Mouse (Mus musculus) stomach, postnatal 0 days (tissue): Measurements from ENCODE around the gene Timm13. TPM values are rescaled to one million over a fixed set of nuclear protein-coding genes. Genes with fewer than 3 reads are reported as not detected.
A peak's percentile ranks its signal among the peaks of the same experiment; 100 is the strongest.

ENCODE experiments used
- ATAC-seq: fragments of 200-750 bp; cut with Nextera tagmentation; 2 replicates; pipeline ENCODE4 v1.8.0; 2017; ENCODE audit not compliant: low FRiP score, low TSS enrichment
- DNase-seq: peaks from one replicate; pipeline ENCODE4 v3.0.0-alpha.2; 2016; ENCODE audit warnings: low spot score
- H3K27ac ChIP-seq: fragments of 300-500 bp; sonication (generic); replicated peaks from 2 replicates; pipeline ENCODE4 v1.5.1; 2014; ENCODE audit warnings: mild to moderate bottlenecking, control low read depth
- H3K27me3 ChIP-seq: fragments of 300-500 bp; sonication (generic); 2 replicates; pipeline ENCODE4 v1.6.1; 2014; ENCODE audit warnings: low read length; ENCODE audit not compliant: control insufficient read depth, insufficient read depth
- H3K36me3 ChIP-seq: fragments of 300-500 bp; sonication (generic); 2 replicates; pipeline ENCODE4 v1.6.1; 2014; ENCODE audit warnings: low read length, mixed read lengths; ENCODE audit not compliant: control insufficient read depth, insufficient read depth
- H3K4me1 ChIP-seq: fragments of 300-500 bp; sonication (generic); replicated peaks from 2 replicates; pipeline ENCODE4 v1.6.1; 2014; ENCODE audit warnings: antibody characterized with exemption; ENCODE audit not compliant: control insufficient read depth, insufficient read depth
- H3K4me2 ChIP-seq: fragments of 300-500 bp; sonication (generic); replicated peaks from 2 replicates; pipeline ENCODE4 v1.6.1; 2014; ENCODE audit warnings: low read depth, mild to moderate bottlenecking, control low read depth, moderate library complexity
- H3K4me3 ChIP-seq: fragments of 300-500 bp; sonication (generic); 2 replicates; pipeline ENCODE4 v1.5.1; 2014; ENCODE audit warnings: low read depth, low read length, control low read depth
- H3K9ac ChIP-seq: fragments of 300-500 bp; sonication (generic); 2 replicates; pipeline ENCODE4 v1.6.1; 2014; ENCODE audit warnings: mild to moderate bottlenecking, low read length, control low read depth, mixed read lengths
- H3K9me3 ChIP-seq: fragments of 300-500 bp; sonication (generic); 2 replicates; pipeline ENCODE4 v1.6.1; 2016; ENCODE audit warnings: low read length; ENCODE audit not compliant: control insufficient read depth
- CTCF ChIP-seq: IDR thresholded peaks from 2 replicates; pipeline ENCODE4 v1.5.1; 2016; ENCODE audit warnings: antibody characterized with exemption, low read depth, mild to moderate bottlenecking, moderate library complexity
- EP300 ChIP-seq: optimal IDR thresholded peaks from 2 replicates; pipeline ENCODE3; 2016; ENCODE audit warnings: antibody characterized with exemption
- WGBS: fragments of 180-500 bp; shearing (Covaris S2); extraction: QIAGEN DNeasy Blood & Tissue Kit; methylation state at CpG from one replicate; pipeline ENCODE4 v1.1.7; 2014; 5-methylcytosine and 5-hydroxymethylcytosine counted together
- polyA plus RNA-seq: library from polyadenylated mRNA; unstranded; fragments of >200 nt; fragmentation: Nextera tagmentation; extraction: Ambion mirVana; gene quantifications from 2 replicates; pipeline ENCODE4 v1.2.1, GENCODE M21; 2015

Timm13 gene
- polyA plus RNA-seq, 1 experiment from 2014 or later, result 304 TPM

- no peak for ATAC-seq
- Histone ChIP-seq H3K4me3 (peak overlapping the region; percentile 81), H3K9me3 (no peaks in the 10 kb centered on the region), H3K4me1 (peaks cover 19% of the 10 kb centered on the region), H3K36me3 (no peaks in the 10 kb centered on the region), H3K27ac (peak overlapping the region; percentile 75), H3K27me3 (no peaks in the 10 kb centered on the region), H3K4me2 (peak overlapping the region; percentile 94), H3K9ac (peak overlapping the region; percentile 85; the same call in 1 of the 2 replicates)
- DNase-seq, result no peak
- WGBS, result 11% methylated on average over 26 of the region's 26 CpGs
- TF ChIP-seq CTCF, result no peak
These were observed 30.9 kb upstream of the Timm13 start for GRCm38 (mm10) chr10:80931695-80932094.

- no peak for TF ChIP-seq CTCF
- no peak for TF ChIP-seq EP300
- H3K27ac ChIP-seq, result peak overlapping the region; percentile 75; the same call in 1 of the 2 replicates
- WGBS, result 26% methylated on average over 14 of the region's 14 CpGs
- no peaks in the 10 kb centered on the region for H3K27me3 ChIP-seq
- DNase-seq (peak; percentile 59), ATAC-seq (no peak)
- H3K9me3 ChIP-seq, result no peaks in the 10 kb centered on the region
- peak overlapping the region; percentile 85 for H3K9ac ChIP-seq
- H3K36me3 ChIP-seq, result no peaks in the 10 kb centered on the region
- H3K4me3 ChIP-seq, result peak overlapping the region; percentile 81
- H3K4me2 ChIP-seq, result peak overlapping the region; percentile 94
- peaks cover 14% of the 10 kb centered on the region for H3K4me1 ChIP-seq
These were observed 30.4 kb upstream of the Timm13 start for GRCm38 (mm10) chr10:80931153-80931671.

- no peak for ATAC-seq
- DNase-seq, result peak; percentile 54
- no peaks in the 10 kb centered on the region for H3K27me3 ChIP-seq
- peak overlapping the region; percentile 81 for H3K4me3 ChIP-seq
- no peaks in the 10 kb centered on the region for H3K36me3 ChIP-seq
- peak overlapping the region; percentile 85 for H3K9ac ChIP-seq
- H3K27ac ChIP-seq, result peak overlapping the region; percentile 80
- WGBS, result 2% methylated on average over 45 of the region's 45 CpGs
- TF ChIP-seq CTCF (no peak), EP300 (no peak)
- peaks cover 11% of the 10 kb centered on the region for H3K4me1 ChIP-seq
- H3K9me3 ChIP-seq, result no peaks in the 10 kb centered on the region
- H3K4me2 ChIP-seq, result peak overlapping the region; percentile 94
These were observed 29.8 kb upstream of the Timm13 start for GRCm38 (mm10) chr10:80930361-80931152.

GRCm38 (mm10) chr10:80929299-80930226, 28.8 kb upstream of the Timm13 start, which contains the start of gene Gadd45b:
Gene Gadd45b (plus strand): TSS chr10:80930073.
- no peaks in the 10 kb centered on the region for H3K36me3 ChIP-seq
- no peaks in the 10 kb centered on the region for H3K9me3 ChIP-seq
- H3K4me3 ChIP-seq, result peak within 1 kb of the TSS; percentile 81
- peak; percentile 99 for DNase-seq
- under 1% methylated on average over 56 of the region's 56 CpGs for WGBS
- peak within 1 kb of the TSS; percentile 85 for H3K9ac ChIP-seq
- H3K4me2 ChIP-seq, result peak within 1 kb of the TSS; percentile 94
- no peak for TF ChIP-seq CTCF
- no peak for TF ChIP-seq EP300
- peak; percentile 89 for ATAC-seq
- H3K27ac ChIP-seq, result peak within 1 kb of the TSS; percentile 93
- no peaks in the 10 kb centered on the region for H3K27me3 ChIP-seq
- peaks cover 11% of the 10 kb centered on the region for H3K4me1 ChIP-seq

DNA sequence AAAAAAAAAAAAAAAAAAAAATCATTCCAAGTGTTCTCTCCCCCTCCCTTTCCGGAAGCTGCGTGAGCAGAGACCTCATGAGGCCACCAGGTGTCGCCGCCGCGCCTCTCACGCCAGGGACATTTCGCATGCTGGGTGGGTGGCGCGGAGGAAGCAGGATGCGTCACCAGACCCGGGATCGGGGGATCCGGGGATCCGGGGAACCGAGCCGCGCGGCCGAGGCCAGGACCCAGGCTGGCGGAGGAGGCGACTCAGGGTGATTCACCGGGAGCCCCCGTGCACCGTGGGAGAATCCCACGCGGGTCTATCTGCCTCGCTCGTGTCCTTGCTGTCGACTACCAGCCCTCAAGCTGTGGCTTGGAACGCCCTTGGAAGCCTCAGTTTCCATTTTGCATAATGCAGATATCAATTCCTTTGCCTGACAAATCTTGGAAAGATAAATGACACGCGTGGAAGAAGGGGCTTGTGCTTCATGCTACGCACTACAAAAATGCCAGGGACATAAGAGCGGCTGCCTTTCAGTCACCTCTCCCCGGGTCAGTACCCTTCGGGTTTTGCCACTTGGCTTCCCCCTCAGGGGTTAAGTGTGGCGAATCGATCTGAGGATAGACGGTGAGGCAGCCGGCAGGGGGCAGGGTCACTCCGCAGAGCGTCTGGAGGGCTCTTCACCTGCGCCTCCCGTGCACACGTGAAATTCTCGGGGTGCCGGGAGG, 28.0 kb upstream of the Timm13 start:
- peak; percentile 60 for ATAC-seq
- peaks cover 9% of the 10 kb centered on the region for H3K4me1 ChIP-seq

More for the DNA sequence above, 28.0 kb upstream of the Timm13 start:
- WGBS, result 1% methylated on average over 48 of the region's 48 CpGs
- peak overlapping the region; percentile 91 for H3K4me2 ChIP-seq
- TF ChIP-seq CTCF (peak; percentile 92), EP300 (no peak)
- DNase-seq, result peak; percentile 93
- peak overlapping the region; percentile 93 for H3K27ac ChIP-seq
- H3K4me3 ChIP-seq, result peak overlapping the region; percentile 52
- H3K27me3 ChIP-seq, result no peaks in the 10 kb centered on the region
- H3K9ac ChIP-seq, result peak overlapping the region; percentile 64
- H3K36me3 ChIP-seq, result no peaks in the 10 kb centered on the region
- no peaks in the 10 kb centered on the region for H3K9me3 ChIP-seq
